Mouse (Mus musculus): ENCODE results near the gene Zfp239. TPM values are rescaled to one million over a fixed set of nuclear protein-coding genes. Genes with fewer than 3 reads are reported as not detected.
A peak's percentile ranks its signal among the peaks of the same experiment; 100 is the strongest.

The Zfp239 gene
- polyA plus RNA-seq, 1 experiment from 2014 or later = 17.3 TPM

DNA sequence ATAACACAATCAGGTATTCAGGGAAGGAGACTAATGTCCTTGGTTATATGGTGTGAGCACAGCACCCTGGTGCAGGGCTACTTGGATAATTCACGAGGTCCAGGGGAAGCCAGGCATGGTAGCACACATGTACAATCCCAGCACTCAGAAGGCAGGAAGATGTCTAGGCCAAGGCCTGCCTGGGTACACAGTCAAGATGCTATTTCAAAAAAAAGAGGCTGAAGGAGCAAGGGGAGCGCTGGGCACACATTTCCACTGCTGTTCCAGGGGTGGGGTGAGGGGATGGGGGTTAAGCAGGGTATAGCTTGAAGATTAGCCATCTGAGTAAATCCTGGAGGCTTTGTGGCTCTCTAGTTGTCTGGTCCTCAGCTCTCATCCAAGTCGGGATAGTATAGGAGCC lies 41.9 kb downstream of the Zfp239 start:
- Histone ChIP-seq H3K4me1 (peaks cover 14% of the 10 kb centered on the region), H3K9me3 (replicated peaks) (no peaks in the 10 kb centered on the region), H3K27ac (no peak overlapping the region), H3K27me3 (ENCODE audit: low read depth, poor library complexity, severe bottlenecking) (no peaks in the 10 kb centered on the region), H3K36me3 (no peaks in the 10 kb centered on the region), H3K4me3 (no peak overlapping the region)
- 80% methylated on average over 3 of the region's 3 CpGs for WGBS
- DNase-seq (ENCODE audit: low spot score) = no peak

DNA sequence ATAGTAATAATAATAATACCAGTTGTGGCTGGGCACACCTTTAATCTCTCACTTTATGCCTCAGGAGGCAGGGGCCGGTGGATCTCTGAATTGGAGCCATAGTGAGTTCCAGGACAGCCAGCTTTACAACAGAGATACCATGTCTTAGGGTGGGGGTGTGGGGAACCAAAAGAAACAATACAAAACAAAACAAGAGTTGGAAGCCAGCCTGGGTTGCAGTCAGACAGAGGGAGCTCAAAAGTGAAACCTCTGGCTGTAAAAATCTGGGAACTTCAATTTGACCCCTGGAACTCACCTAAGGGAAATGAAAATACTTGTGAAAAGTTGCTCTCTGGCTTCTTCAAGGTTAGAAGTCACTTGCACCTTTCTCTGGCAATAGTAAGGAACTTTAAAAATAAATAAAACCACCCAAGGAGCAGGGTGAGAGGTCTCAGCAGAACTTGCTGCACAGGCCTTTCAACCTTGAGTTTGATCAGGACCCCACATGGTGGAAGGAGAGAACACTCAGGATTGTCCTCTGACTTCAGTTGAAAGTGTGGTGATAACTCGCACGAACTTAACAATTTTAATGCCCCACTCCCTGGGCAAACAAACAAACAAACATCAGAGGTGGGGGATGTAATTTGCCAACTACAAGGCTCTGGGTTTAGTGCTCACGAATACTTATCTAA lies 43.5 kb downstream of the Zfp239 start:
- no peaks in the 10 kb centered on the region for H3K27me3 ChIP-seq (ENCODE audit: low read depth, poor library complexity, severe bottlenecking)
- H3K4me3 ChIP-seq = peak overlapping the region; percentile 95
- no peaks in the 10 kb centered on the region for H3K36me3 ChIP-seq
- H3K27ac ChIP-seq = peak overlapping the region; percentile 96
- WGBS = 24% methylated on average over 4 of the region's 4 CpGs
- no peak for DNase-seq (ENCODE audit: low spot score)
- peaks cover 23% of the 10 kb centered on the region for H3K4me1 ChIP-seq
- H3K9me3 ChIP-seq (replicated peaks) = no peaks in the 10 kb centered on the region

DNA sequence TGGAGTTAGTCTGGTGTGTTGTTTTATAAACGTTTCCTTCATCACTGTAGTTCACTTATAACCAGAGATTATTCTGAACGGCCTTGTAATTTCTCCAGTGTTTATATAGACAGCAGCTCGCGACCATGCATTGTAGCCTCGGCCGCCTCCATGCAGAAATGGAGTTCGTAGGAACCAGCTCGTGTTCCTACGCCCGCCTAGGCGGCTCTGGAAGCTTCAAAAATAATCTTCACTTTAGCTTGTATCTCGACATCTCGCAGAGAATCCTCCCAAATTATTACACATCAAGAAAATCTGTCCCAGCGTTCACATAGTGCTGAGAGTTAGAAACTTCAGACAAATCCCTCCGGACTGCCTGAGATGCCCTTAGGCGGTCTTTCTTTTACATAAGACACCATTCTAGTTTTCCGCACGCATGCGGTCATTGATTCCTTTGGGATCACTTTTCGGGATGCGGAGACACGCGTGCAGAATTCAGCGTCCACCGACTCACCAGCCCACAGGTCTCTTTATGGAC lies 44.2 kb downstream of the Zfp239 start:
- Histone ChIP-seq H3K4me3 (peak overlapping the region; percentile 95), H3K9me3 (replicated peaks) (no peaks in the 10 kb centered on the region), H3K27ac (peak overlapping the region; percentile 96), H3K27me3 (ENCODE audit: low read depth, poor library complexity, severe bottlenecking) (no peaks in the 10 kb centered on the region), H3K36me3 (no peaks in the 10 kb centered on the region), H3K4me1 (peaks cover 23% of the 10 kb centered on the region)
- DNase-seq (ENCODE audit: low spot score) = no peak
- WGBS = under 1% methylated on average over 25 of the region's 25 CpGs

DNA sequence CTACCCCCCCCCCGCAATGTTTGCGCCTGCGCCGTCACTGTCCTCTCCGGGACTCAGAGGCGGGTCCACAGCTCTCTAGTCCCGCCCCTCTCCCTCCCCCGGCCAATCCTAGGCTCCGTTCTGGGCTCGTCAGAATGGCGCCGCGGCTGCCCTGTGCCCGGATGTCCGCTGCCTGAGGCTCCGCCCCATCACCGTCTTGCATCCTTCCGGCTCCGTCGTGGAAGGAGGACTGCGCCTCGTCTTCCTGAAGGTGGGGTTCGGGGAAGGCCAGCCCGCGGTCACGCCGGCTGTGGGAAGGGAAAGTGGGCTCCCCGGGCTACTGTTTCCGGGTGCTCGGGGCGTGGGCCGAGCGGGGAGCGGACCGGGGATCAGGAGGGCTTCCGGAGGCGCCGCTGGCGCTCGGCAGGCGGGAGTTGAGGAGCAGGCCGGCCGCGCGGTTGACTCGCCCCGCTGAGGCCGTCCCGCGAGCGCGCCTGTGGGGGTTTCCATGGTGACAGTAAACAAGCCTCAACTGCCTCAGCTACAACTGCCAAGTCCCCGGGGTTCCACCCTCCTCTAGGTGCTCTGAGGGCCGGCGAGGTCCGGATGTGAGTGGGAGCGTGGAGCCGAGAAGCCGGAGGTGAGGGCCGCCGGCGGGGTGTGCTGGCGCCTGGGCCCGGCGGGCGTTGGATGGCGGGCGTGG lies 44.8 kb downstream of the Zfp239 start:
- Histone ChIP-seq H3K9me3 (replicated peaks) (no peaks in the 10 kb centered on the region), H3K27ac (peak overlapping the region; percentile 96), H3K27me3 (ENCODE audit: low read depth, poor library complexity, severe bottlenecking) (no peaks in the 10 kb centered on the region), H3K4me3 (peak overlapping the region; percentile 95), H3K36me3 (no peaks in the 10 kb centered on the region), H3K4me1 (peaks cover 23% of the 10 kb centered on the region)
- under 1% methylated on average over 60 of the region's 68 CpGs for WGBS
- peak; percentile 98 for DNase-seq (ENCODE audit: low spot score)

DNA sequence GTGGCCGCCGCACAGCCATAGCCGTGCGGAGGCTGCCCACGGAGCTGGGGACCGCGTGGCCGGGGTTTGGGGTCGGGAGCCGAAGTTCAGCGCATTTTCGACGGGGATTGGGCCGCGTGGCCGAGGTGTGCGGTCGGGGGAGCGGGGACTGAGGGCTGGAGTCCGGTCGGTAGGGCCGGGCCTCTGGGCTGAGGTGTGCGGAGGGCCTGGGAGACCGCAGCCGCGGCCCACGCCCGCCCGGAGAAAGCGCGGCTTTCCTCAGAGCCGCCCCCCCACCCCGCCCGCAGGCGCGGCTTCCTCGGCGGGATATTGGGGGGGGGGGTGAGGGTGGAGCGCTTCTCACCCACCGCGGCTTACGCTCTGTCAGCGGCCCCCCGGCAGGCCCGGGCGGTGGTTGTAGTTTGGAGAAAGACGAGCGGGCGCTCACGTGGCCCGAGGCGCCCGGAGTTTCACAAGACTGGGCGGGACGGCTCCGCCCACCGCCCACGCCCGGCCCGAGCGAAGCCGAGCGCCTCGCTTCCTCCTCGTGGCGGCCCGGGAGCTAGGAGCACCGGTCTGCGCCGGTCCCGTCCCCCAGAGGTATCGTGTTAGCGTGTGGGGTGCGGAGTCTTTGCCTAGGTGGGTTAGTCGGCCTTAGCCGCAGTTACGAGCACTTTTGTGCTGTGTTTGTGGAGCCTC lies 45.5 kb downstream of the Zfp239 start:
- Histone ChIP-seq H3K4me1 (peaks cover 23% of the 10 kb centered on the region), H3K4me3 (peak overlapping the region; percentile 95), H3K9me3 (replicated peaks) (no peaks in the 10 kb centered on the region), H3K36me3 (no peaks in the 10 kb centered on the region), H3K27ac (peak overlapping the region; percentile 96), H3K27me3 (ENCODE audit: low read depth, poor library complexity, severe bottlenecking) (no peaks in the 10 kb centered on the region)
- DNase-seq (ENCODE audit: low spot score) = peak; percentile 91
- WGBS = 1% methylated on average over 63 of the region's 77 CpGs

DNA sequence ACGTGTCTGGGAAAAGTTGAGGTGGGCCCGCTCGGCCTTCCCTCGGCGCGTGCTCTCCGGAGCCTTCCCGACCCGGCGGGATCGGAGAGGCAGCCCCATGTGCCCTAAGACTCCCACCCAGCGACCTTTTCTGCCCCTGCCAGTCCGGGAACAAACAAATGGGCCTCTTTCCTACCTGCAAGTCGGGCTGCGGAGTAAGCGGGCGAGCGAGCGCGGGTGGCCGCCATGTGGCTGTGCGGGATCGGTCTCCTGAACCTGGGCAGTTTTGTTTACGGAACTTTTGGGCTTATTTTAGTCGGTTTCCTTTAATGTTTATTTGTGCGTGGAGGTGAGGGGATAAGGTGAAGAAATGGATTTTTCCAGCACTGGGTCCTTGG lies 46.1 kb downstream of the Zfp239 start:
- H3K9me3 ChIP-seq (replicated peaks) = no peaks in the 10 kb centered on the region
- peak overlapping the region; percentile 96 for H3K27ac ChIP-seq
- DNase-seq (ENCODE audit: low spot score) = no peak
- H3K4me3 ChIP-seq = peak overlapping the region; percentile 95
- no peaks in the 10 kb centered on the region for H3K36me3 ChIP-seq
- WGBS = under 1% methylated on average over 26 of the region's 26 CpGs
- no peaks in the 10 kb centered on the region for H3K27me3 ChIP-seq (ENCODE audit: low read depth, poor library complexity, severe bottlenecking)
- H3K4me1 ChIP-seq = peaks cover 23% of the 10 kb centered on the region

DNA sequence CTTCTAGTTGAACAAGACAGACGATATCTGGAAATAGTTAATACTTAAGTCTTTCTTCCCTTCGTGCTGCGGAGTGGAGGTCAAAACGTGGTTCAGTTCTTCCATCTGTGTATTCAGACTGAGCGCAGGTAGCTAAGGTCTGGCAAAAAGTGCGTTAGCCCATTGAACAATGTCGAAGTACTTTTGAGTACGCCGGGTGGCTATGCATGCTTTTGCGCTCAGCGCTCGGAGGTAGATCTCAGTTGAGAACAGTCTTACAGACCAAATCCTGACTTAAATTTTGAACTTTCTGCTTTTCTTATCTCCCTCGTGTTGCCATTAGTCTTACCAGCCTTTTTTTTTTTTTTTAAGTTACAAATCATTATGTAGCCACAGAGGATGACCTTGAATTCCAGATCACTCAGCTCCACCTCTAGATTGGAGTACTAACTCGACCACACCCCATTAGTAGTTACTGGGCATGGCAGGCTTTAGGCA lies 46.6 kb downstream of the Zfp239 start:
- Histone ChIP-seq H3K27ac (peak overlapping the region; percentile 96), H3K4me3 (peak overlapping the region; percentile 95), H3K9me3 (replicated peaks) (no peaks in the 10 kb centered on the region), H3K4me1 (peaks cover 23% of the 10 kb centered on the region), H3K27me3 (ENCODE audit: low read depth, poor library complexity, severe bottlenecking) (no peaks in the 10 kb centered on the region), H3K36me3 (no peaks in the 10 kb centered on the region)
- no peak for DNase-seq (ENCODE audit: low spot score)
- 1% methylated on average over 14 of the region's 14 CpGs for WGBS

DNA sequence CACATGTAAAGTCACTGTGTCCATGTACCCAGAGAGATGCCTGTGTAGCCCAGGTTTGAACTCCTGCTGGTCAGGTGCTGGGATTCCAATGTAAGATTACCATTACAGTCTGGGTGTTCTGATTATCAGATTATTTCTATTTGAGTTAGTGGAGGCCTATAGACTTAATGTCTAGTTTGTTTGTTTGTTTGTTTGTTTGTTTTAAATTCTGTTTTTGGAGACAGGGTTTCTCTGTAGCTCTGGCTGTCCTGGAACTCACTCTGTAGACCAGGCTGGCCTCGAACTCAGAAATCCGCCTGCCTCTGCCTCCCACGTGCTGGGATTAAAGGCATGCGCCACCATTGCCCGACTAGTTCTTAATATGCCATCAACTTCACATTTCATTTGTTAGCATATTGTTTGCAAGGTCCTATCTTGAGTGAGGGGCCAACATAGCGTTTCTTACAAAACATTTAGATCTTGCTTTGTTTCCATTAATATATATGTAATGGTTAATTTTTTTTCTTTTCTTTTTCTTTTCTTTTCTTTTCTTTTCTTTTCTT lies 48.3 kb downstream of the Zfp239 start:
- no peaks in the 10 kb centered on the region for H3K36me3 ChIP-seq
- DNase-seq (ENCODE audit: low spot score) = no peak
- H3K27ac ChIP-seq = no peak overlapping the region
- 82% methylated on average over 6 of the region's 6 CpGs for WGBS
- H3K4me3 ChIP-seq = no peak overlapping the region
- H3K4me1 ChIP-seq = peaks cover 23% of the 10 kb centered on the region
- H3K27me3 ChIP-seq (ENCODE audit: low read depth, poor library complexity, severe bottlenecking) = no peaks in the 10 kb centered on the region
- H3K9me3 ChIP-seq (replicated peaks) = no peaks in the 10 kb centered on the region

DNA sequence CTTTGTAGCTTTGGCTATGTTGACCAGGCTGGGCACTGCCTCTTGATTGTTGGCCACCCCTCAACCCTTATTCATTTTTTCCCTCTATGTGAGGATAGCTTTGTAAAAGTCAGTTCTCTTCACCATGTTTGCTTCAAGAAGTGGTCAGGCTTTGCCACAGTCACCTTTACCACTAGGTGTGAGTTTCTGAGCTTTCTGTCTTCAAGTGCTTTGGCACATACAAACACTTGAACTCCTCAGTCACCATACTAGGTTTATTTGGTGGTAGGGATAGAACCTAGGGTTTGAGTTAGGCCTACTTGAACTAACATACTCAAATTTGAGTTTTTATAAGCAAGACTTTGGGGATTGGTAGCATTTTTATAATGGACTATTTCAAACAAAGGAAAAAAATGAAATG lies 52.6 kb downstream of the Zfp239 start:
- Histone ChIP-seq H3K4me1 (peaks cover 33% of the 10 kb centered on the region), H3K9me3 (replicated peaks) (no peaks in the 10 kb centered on the region), H3K36me3 (peaks cover 16% of the 10 kb centered on the region), H3K4me3 (no peak overlapping the region), H3K27ac (no peak overlapping the region), H3K27me3 (ENCODE audit: low read depth, poor library complexity, severe bottlenecking) (no peaks in the 10 kb centered on the region)
- DNase-seq (ENCODE audit: low spot score) = no peak

DNA sequence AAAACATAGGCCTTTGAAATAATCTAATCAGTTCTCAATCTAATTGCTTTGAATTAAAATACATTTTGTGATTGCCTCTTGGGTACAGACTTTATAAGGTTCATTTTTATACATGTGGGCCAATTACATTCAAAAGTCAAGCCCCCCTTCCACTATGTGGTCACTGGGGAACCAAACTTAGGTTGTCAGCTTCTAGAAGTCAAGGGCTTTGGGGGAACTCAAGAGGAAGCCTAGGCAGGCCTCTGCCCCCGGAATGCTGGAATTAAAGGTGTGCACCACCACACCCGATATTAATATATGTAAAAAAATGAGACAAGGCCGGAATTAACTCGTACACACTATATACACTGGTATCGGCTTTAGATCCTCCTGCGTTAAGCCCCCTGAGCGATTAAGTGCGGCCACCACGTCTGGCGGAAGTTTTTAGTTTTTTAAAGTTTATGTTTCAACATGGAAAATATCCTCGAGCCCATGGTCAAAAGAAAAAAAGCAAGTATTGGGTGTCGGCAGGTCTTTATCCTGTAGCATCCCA lies 54.4 kb downstream of the Zfp239 start:
- H3K36me3 ChIP-seq = peaks cover 33% of the 10 kb centered on the region
- no peaks in the 10 kb centered on the region for H3K27me3 ChIP-seq (ENCODE audit: low read depth, poor library complexity, severe bottlenecking)
- no peaks in the 10 kb centered on the region for H3K9me3 ChIP-seq (replicated peaks)
- no peak for DNase-seq (ENCODE audit: low spot score)
- H3K4me3 ChIP-seq = peak overlapping the region; percentile 62
- WGBS = 3% methylated on average over 12 of the region's 12 CpGs
- peak overlapping the region; percentile 96 for H3K27ac ChIP-seq
- H3K4me1 ChIP-seq = peaks cover 35% of the 10 kb centered on the region

DNA sequence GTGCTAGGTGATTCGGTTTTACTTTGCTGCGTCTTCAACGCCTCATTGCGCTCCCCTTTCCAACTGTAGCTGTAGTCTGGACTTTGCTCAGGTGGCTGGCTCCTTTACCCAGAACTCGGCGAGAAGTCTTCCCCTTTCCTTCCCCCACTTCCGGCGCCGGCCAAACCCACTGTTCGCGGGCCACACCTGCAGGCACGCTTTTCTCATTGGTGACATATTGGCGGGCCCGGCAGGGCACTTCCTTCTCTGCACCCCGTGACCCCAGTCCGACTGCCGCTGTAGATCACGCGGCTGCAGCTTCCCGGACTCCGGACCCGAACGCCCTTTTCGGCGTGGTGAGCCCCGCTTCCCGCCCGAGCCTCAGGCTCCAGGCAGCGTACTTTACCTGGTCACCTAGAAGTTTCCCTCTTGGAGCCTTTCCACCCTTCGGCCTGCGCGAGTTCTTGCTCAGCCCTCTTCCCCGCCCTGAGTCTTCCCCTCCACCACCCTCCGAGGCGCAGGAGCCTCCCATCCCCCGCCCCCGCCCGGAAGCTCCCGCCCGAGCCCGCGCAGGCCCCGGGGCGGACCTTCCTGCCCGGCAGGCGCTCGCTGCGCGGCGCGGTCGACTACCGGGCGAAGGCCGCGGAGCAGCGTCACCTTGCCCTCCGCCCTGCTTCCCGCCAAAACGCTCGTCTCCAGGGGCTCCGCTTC lies 55.0 kb downstream of the Zfp239 start:
- under 1% methylated on average over 62 of the region's 62 CpGs for WGBS
- Histone ChIP-seq H3K9me3 (replicated peaks) (no peaks in the 10 kb centered on the region), H3K27me3 (ENCODE audit: low read depth, poor library complexity, severe bottlenecking) (no peaks in the 10 kb centered on the region), H3K36me3 (peaks cover 39% of the 10 kb centered on the region), H3K4me1 (peaks cover 35% of the 10 kb centered on the region), H3K4me3 (peak overlapping the region; percentile 62), H3K27ac (peak overlapping the region; percentile 96)
- DNase-seq (ENCODE audit: low spot score) = peak; percentile 91

DNA sequence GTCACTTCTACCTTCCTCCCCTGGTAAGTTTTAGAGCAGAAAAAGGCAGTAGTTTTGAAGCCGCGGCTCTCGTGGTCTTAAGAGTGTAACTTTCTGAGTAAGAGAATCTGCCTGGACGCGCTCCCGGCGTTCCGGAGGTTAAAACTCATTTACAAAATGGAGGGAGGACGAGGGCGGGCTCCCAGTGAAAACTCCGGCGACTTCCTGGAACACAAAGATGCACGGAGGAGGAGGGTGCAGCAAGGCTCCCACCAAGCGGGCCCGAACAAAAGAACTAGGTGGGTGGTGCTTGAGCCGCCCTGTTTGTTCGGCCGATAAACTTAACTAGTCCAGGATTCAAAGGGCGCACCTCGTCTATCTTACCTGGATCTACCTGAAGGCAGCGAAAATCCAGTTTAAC lies 55.7 kb downstream of the Zfp239 start:
- Histone ChIP-seq H3K9me3 (replicated peaks) (no peaks in the 10 kb centered on the region), H3K27me3 (ENCODE audit: low read depth, poor library complexity, severe bottlenecking) (no peaks in the 10 kb centered on the region), H3K4me3 (peak overlapping the region; percentile 62), H3K27ac (peak overlapping the region; percentile 96), H3K4me1 (peaks cover 35% of the 10 kb centered on the region), H3K36me3 (peaks cover 46% of the 10 kb centered on the region)
- peak; percentile 71 for DNase-seq (ENCODE audit: low spot score)
- WGBS = 2% methylated on average over 21 of the region's 21 CpGs
